Mouse (Mus musculus): ENCODE data around the gene Crtac1. TPM values are rescaled to one million over a fixed set of nuclear protein-coding genes. Genes with fewer than 3 reads are reported as not detected.

The Crtac1 gene
- polyA plus RNA-seq, 1 experiment = 1.1 TPM

GRCm38 (mm10) chr19:42249976-42250914, 181.3 kb downstream of the Crtac1 start:
- no peaks in the 10 kb centered on the region for H3K4me1 ChIP-seq (replicated peaks; ENCODE audit: control insufficient read depth, insufficient read depth, low read length)
- H3K36me3 ChIP-seq (ENCODE audit: control insufficient read depth, insufficient read depth, low read length) = no peaks in the 10 kb centered on the region
- TF ChIP-seq POLR2A (IDR thresholded peaks at IDR 0.05; ENCODE audit: control insufficient read depth, extremely low read depth, insufficient read depth, low read length, poor library complexity) = no peak
- TF ChIP-seq CTCF (IDR thresholded peaks at IDR 0.05; ENCODE audit: borderline replicate concordance, control insufficient read depth, extremely low read depth, insufficient read depth, low read length, poor library complexity) = no peak
- no peaks in the 10 kb centered on the region; the same call in 1 of the 2 replicates for H3K27me3 ChIP-seq (ENCODE audit: control insufficient read depth, insufficient read depth, low read length)
- DNase-seq = no peak
- H3K4me3 ChIP-seq (ENCODE audit: control insufficient read depth, insufficient read depth, low read length) = no peak overlapping the region
- 58% methylated on average over 11 of the region's 11 CpGs for WGBS
- H3K27ac ChIP-seq (ENCODE audit: control insufficient read depth, insufficient read depth, low read length) = no peak overlapping the region

- no peak for DNase-seq
- Histone ChIP-seq H3K27ac (ENCODE audit: control insufficient read depth, insufficient read depth, low read length) (no peak within 1 kb of the TSS), H3K36me3 (ENCODE audit: control insufficient read depth, insufficient read depth, low read length) (no peaks in the 10 kb centered on the region), H3K27me3 (ENCODE audit: control insufficient read depth, insufficient read depth, low read length) (no peaks in the 10 kb centered on the region), H3K4me3 (ENCODE audit: control insufficient read depth, insufficient read depth, low read length) (no peak within 1 kb of the TSS), H3K4me1 (replicated peaks; ENCODE audit: control insufficient read depth, insufficient read depth, low read length) (no peaks in the 10 kb centered on the region)
- 91% methylated on average over 3 of the region's 3 CpGs for WGBS
- TF ChIP-seq CTCF (IDR thresholded peaks at IDR 0.05; ENCODE audit: borderline replicate concordance, control insufficient read depth, extremely low read depth, insufficient read depth, low read length, poor library complexity) (no peak), POLR2A (IDR thresholded peaks at IDR 0.05; ENCODE audit: control insufficient read depth, extremely low read depth, insufficient read depth, low read length, poor library complexity) (no peak)
Observed at GRCm38 (mm10) chr19:42247519-42247918, 184.1 kb downstream of the Crtac1 start, which contains the start of gene Golga7b. Gene Golga7b, plus strand, starts transcription at chr19:42247574.

GRCm38 (mm10) chr19:42246626-42247025, 185.0 kb downstream of the Crtac1 start:
- no peak overlapping the region for H3K27ac ChIP-seq (ENCODE audit: control insufficient read depth, insufficient read depth, low read length)
- no peak for TF ChIP-seq CTCF (IDR thresholded peaks at IDR 0.05; ENCODE audit: borderline replicate concordance, control insufficient read depth, extremely low read depth, insufficient read depth, low read length, poor library complexity)
- TF ChIP-seq POLR2A (IDR thresholded peaks at IDR 0.05; ENCODE audit: control insufficient read depth, extremely low read depth, insufficient read depth, low read length, poor library complexity) = no peak
- H3K27me3 ChIP-seq (ENCODE audit: control insufficient read depth, insufficient read depth, low read length) = no peaks in the 10 kb centered on the region
- H3K36me3 ChIP-seq (ENCODE audit: control insufficient read depth, insufficient read depth, low read length) = no peaks in the 10 kb centered on the region
- DNase-seq = no peak
- 15% methylated on average over 5 of the region's 5 CpGs for WGBS
- no peaks in the 10 kb centered on the region for H3K4me1 ChIP-seq (replicated peaks; ENCODE audit: control insufficient read depth, insufficient read depth, low read length)
- H3K4me3 ChIP-seq (ENCODE audit: control insufficient read depth, insufficient read depth, low read length) = no peak overlapping the region

- no peaks in the 10 kb centered on the region for H3K36me3 ChIP-seq (ENCODE audit: control insufficient read depth, insufficient read depth, low read length)
- TF ChIP-seq POLR2A (IDR thresholded peaks at IDR 0.05; ENCODE audit: control insufficient read depth, extremely low read depth, insufficient read depth, low read length, poor library complexity) (no peak), CTCF (IDR thresholded peaks at IDR 0.05; ENCODE audit: borderline replicate concordance, control insufficient read depth, extremely low read depth, insufficient read depth, low read length, poor library complexity) (no peak)
- 42% methylated on average over 3 of the region's 3 CpGs for WGBS
- H3K4me1 ChIP-seq (replicated peaks; ENCODE audit: control insufficient read depth, insufficient read depth, low read length) = no peaks in the 10 kb centered on the region
- H3K4me3 ChIP-seq (ENCODE audit: control insufficient read depth, insufficient read depth, low read length) = no peak overlapping the region
- no peak for DNase-seq
- H3K27me3 ChIP-seq (ENCODE audit: control insufficient read depth, insufficient read depth, low read length) = no peaks in the 10 kb centered on the region
- no peak overlapping the region for H3K27ac ChIP-seq (ENCODE audit: control insufficient read depth, insufficient read depth, low read length)
Observed at GRCm38 (mm10) chr19:42243401-42243800, 188.2 kb downstream of the Crtac1 start.

GRCm38 (mm10) chr19:42240881-42241280, 190.7 kb downstream of the Crtac1 start:
- WGBS = 93% methylated on average over 8 of the region's 8 CpGs
- DNase-seq = no peak
- Histone ChIP-seq H3K27ac (ENCODE audit: control insufficient read depth, insufficient read depth, low read length) (no peak overlapping the region), H3K4me3 (ENCODE audit: control insufficient read depth, insufficient read depth, low read length) (no peak overlapping the region), H3K36me3 (ENCODE audit: control insufficient read depth, insufficient read depth, low read length) (no peaks in the 10 kb centered on the region), H3K27me3 (ENCODE audit: control insufficient read depth, insufficient read depth, low read length) (no peaks in the 10 kb centered on the region), H3K4me1 (replicated peaks; ENCODE audit: control insufficient read depth, insufficient read depth, low read length) (no peaks in the 10 kb centered on the region)
- no peak for TF ChIP-seq CTCF (IDR thresholded peaks at IDR 0.05; ENCODE audit: borderline replicate concordance, control insufficient read depth, extremely low read depth, insufficient read depth, low read length, poor library complexity)
- no peak for TF ChIP-seq POLR2A (IDR thresholded peaks at IDR 0.05; ENCODE audit: control insufficient read depth, extremely low read depth, insufficient read depth, low read length, poor library complexity)

GRCm38 (mm10) chr19:42238341-42238715, 193.3 kb downstream of the Crtac1 start:
- no peak for TF ChIP-seq CTCF (IDR thresholded peaks at IDR 0.05; ENCODE audit: borderline replicate concordance, control insufficient read depth, extremely low read depth, insufficient read depth, low read length, poor library complexity)
- TF ChIP-seq POLR2A (IDR thresholded peaks at IDR 0.05; ENCODE audit: control insufficient read depth, extremely low read depth, insufficient read depth, low read length, poor library complexity) = no peak
- no peaks in the 10 kb centered on the region for H3K27me3 ChIP-seq (ENCODE audit: control insufficient read depth, insufficient read depth, low read length)
- no peak overlapping the region for H3K27ac ChIP-seq (ENCODE audit: control insufficient read depth, insufficient read depth, low read length)
- H3K36me3 ChIP-seq (ENCODE audit: control insufficient read depth, insufficient read depth, low read length) = no peaks in the 10 kb centered on the region
- H3K4me1 ChIP-seq (replicated peaks; ENCODE audit: control insufficient read depth, insufficient read depth, low read length) = no peaks in the 10 kb centered on the region
- 66% methylated on average over 7 of the region's 7 CpGs for WGBS
- DNase-seq = no peak
- H3K4me3 ChIP-seq (ENCODE audit: control insufficient read depth, insufficient read depth, low read length) = no peak overlapping the region
